Mouse (Mus musculus): ENCODE measurements at regions not wholly inside any gene's neighbourhood (a gene's known extent, or its start where the extent isn't known, plus 50 kb on each side); places are given as distances from the start of the nearest gene placed in this dataset.
A peak's percentile ranks its signal among the peaks of the same experiment; 100 is the strongest.

- H3K79me2 ChIP-seq (replicated peaks; ENCODE audit: control insufficient read depth, extremely low read depth, insufficient read depth, poor library complexity, severe bottlenecking) = no peaks in the 10 kb centered on the region
Observed at GRCm38 (mm10) chr15:97558725-97559124, 146.9 kb downstream of the Rpap3 start.

GRCm38 (mm10) chr15:97548354-97548753 is 157.3 kb downstream of the Rpap3 start:
- peak; percentile 8 for DNase-seq (ENCODE audit: extremely low read depth)
- Histone ChIP-seq H3K27me3 (replicated peaks) (no peaks in the 10 kb centered on the region), H3K9ac (ENCODE audit: insufficient read depth, low read depth) (no peak overlapping the region), H3K79me2 (replicated peaks; ENCODE audit: control insufficient read depth, extremely low read depth, insufficient read depth, poor library complexity, severe bottlenecking) (no peaks in the 10 kb centered on the region), H3K27ac (ENCODE audit: insufficient read depth, low read depth) (no peak overlapping the region), H3K4me3 (replicated peaks in 1 of 3; ENCODE audit: low read depth in 2 of 3, low read length in 2 of 3, poor library complexity in 1 of 3) (no peak overlapping the region), H3K4me1 (ENCODE audit: control insufficient read depth in 1 of 2, insufficient read depth in 2 of 2) (no peaks in the 10 kb centered on the region), H3K4me2 (ENCODE audit: insufficient read depth, low read depth, poor library complexity, severe bottlenecking) (no peak overlapping the region), H3K36me3 (replicated peaks in 1 of 2; ENCODE audit: control insufficient read depth in 1 of 2, insufficient read depth in 1 of 2, low read length in 1 of 2) (no peaks in the 10 kb centered on the region), H3K9me3 (replicated peaks; ENCODE audit: low read length) (peaks cover 11% of the 10 kb centered on the region)
- TF ChIP-seq RAD21 (IDR thresholded peaks at IDR 0.05; ENCODE audit: low read depth, low read length) (peak; percentile 12), SIN3A (IDR thresholded peaks at IDR 0.05; ENCODE audit: low read length) (no peak), USF1 (IDR thresholded peaks at IDR 0.05; ENCODE audit: low read depth, low read length) (no peak), CTCF (conservative IDR thresholded peaks at IDR 0.05 in 1 of 2, IDR thresholded peaks at IDR 0.05 in 1 of 2; ENCODE audit: low read depth in 2 of 2, low read length in 2 of 2) (peak; percentile 27 to 30; a peak in 3 of 4 replicates), PAX5 (IDR thresholded peaks at IDR 0.05; ENCODE audit: low read length) (no peak), MEF2A (IDR thresholded peaks at IDR 0.05; ENCODE audit: borderline replicate concordance, low read depth, low read length) (no peak)
- dilution Hi-C loops (cut with MboI; ENCODE audit: extremely low pct_ligation_motif_present, extremely low pct_unique_long_range_greater_than_20kb, low sequenced_read_pairs) = no loop called here
- in situ Hi-C loops (cut with MboI; ENCODE audit: low pct_ligation_motif_present, low pct_unique_long_range_greater_than_20kb, low sequenced_read_pairs) = no loop called here

More at GRCm38 (mm10) chr15:97558725-97559124, 146.9 kb downstream of the Rpap3 start:
- in situ Hi-C loops (cut with MboI; ENCODE audit: low pct_ligation_motif_present, low pct_unique_long_range_greater_than_20kb, low sequenced_read_pairs) = no loop called here
- no peak overlapping the region for H3K4me3 ChIP-seq (replicated peaks in 1 of 3; ENCODE audit: low read depth in 2 of 3, low read length in 2 of 3, poor library complexity in 1 of 3)
- no peak for DNase-seq (ENCODE audit: extremely low read depth)
- peaks cover 24% of the 10 kb centered on the region for H3K9me3 ChIP-seq (replicated peaks; ENCODE audit: low read length)
- dilution Hi-C loops (cut with MboI; ENCODE audit: extremely low pct_ligation_motif_present, extremely low pct_unique_long_range_greater_than_20kb, low sequenced_read_pairs) = no loop called here
- H3K27me3 ChIP-seq (replicated peaks) = no peaks in the 10 kb centered on the region
- no peak overlapping the region for H3K9ac ChIP-seq (ENCODE audit: insufficient read depth, low read depth)
- H3K36me3 ChIP-seq (replicated peaks in 1 of 2; ENCODE audit: control insufficient read depth in 1 of 2, insufficient read depth in 1 of 2, low read length in 1 of 2) = no peaks in the 10 kb centered on the region
- TF ChIP-seq USF2 (conservative IDR thresholded peaks at IDR 0.05; ENCODE audit: low read depth, low read length) (no peak), CHD2 (IDR thresholded peaks at IDR 0.05; ENCODE audit: low read length) (no peak), RAD21 (IDR thresholded peaks at IDR 0.05; ENCODE audit: low read depth, low read length) (no peak), TBP (conservative IDR thresholded peaks at IDR 0.05; ENCODE audit: low read depth, low read length) (no peak), ZC3H11A (IDR thresholded peaks at IDR 0.05; ENCODE audit: low read depth, low read length) (no peak), E2F4 (IDR thresholded peaks at IDR 0.05; ENCODE audit: insufficient replicate concordance, low read depth, low read length) (no peak), IRF4 (IDR thresholded peaks at IDR 0.05; ENCODE audit: low read depth, low read length) (no peak), SMC3 (IDR thresholded peaks at IDR 0.05; ENCODE audit: low read depth, low read length) (no peak), UBTF (IDR thresholded peaks at IDR 0.05; ENCODE audit: low read depth, low read length) (no peak), MAFK (IDR thresholded peaks at IDR 0.05; ENCODE audit: insufficient replicate concordance, low read length) (no peak), ZKSCAN1 (IDR thresholded peaks at IDR 0.05; ENCODE audit: borderline replicate concordance, low read depth, low read length) (no peak), JUN (IDR thresholded peaks at IDR 0.05; ENCODE audit: insufficient read depth, low read depth, low read length) (no peak), MYC (IDR thresholded peaks at IDR 0.05; ENCODE audit: low read depth, low read length) (no peak), ETS1 (conservative IDR thresholded peaks at IDR 0.05; ENCODE audit: low read depth, low read length) (no peak)
- no peaks in the 10 kb centered on the region for H3K4me1 ChIP-seq (ENCODE audit: control insufficient read depth in 1 of 2, insufficient read depth in 2 of 2)
- H3K4me2 ChIP-seq (ENCODE audit: insufficient read depth, low read depth, poor library complexity, severe bottlenecking) = no peak overlapping the region
- no peak overlapping the region for H3K27ac ChIP-seq (ENCODE audit: insufficient read depth, low read depth)
